Mouse (Mus musculus): ENCODE data around the gene Cacna1f.

The Cacna1f gene

DNA sequence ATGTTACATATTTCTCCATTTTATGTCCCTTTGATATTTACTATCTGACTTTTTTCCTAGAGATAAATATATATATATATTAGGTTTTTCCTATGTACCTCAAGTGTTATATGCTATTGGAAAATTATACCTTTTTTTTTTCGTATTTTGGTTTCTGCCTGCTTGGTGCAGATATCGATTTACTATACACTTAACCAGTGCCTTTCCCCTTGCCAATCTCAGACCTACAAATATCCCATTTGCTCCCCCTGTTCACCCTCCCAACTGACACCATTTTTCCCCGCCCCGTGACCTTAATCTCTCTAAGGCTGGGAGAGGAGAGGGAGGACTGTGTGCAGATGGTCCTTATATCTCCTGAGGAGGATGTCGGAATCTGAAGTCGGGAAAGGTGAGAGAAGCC is at the start of gene Cacna1f:
Gene Cacna1f, plus strand, starts transcription at position 301 of the 400 bp plus-strand sequence.
- DNase-seq (ENCODE audit: extremely low read depth, insufficient read length, low spot score): no peak

DNA sequence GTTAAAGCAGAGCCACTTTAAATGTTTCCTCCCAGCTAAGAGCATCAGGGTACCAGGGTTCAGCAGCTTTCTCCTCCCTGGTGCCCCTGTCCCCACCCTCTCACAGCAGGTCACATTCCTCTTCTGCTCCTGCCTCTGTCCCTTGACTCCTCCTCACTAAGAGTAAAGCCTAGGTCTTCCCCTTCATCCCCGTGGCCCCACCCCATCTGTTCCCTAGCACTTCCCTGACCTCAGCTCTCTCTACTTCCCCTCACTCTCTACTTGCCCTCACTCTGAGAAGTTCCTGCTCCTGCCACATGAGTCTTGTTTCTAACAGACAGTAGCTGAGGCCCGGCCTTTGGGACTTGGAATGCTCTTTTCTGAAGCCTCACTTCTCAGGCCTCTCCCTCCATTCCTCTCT is 43.8 kb upstream of the Cacna1f start:
- no peak for DNase-seq (ENCODE audit: extremely low read depth, insufficient read length, low spot score)

DNA sequence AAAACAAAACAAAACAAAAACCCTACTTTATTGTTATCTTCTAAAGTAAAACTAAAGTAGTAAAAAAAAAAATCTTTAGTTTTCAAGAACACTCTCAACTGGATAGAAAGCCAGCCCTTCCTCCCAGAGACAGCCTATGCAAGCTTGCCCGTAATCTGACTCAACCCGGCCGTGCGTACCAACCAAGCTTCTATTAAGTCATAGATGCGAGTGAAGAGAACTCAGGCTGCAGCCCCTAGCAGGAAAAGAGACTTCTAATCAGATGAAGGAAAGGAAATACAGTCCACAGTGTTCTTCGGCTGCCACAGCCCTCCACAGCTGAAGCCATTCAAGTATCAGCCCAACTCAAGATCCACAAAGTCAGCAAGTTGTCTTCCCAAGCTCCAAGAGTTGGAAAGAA is 40.5 kb upstream of the Cacna1f start:
- no peak for DNase-seq (ENCODE audit: extremely low read depth, insufficient read length, low spot score)

DNA sequence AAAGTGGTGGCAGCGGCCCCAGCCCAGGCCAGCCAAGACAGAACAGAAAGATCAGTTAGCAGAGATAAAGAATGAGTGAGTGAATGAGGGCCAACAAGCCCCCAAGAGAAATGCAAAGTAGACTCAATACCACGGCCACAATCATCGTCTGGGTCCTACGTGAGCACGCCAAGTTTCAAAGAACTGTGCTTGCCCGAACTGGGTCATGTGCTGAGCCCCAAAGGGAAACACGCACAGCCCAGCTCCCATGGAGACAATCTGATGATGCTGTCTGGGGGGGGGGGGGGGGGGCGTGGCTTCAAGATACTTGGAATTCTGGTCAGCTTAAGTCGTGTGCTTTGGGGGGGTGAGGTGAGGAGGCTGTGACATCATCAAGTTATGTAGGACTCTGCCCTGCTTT is 39.4 kb upstream of the Cacna1f start:
- DNase-seq (ENCODE audit: extremely low read depth, insufficient read length, low spot score): no peak

DNA sequence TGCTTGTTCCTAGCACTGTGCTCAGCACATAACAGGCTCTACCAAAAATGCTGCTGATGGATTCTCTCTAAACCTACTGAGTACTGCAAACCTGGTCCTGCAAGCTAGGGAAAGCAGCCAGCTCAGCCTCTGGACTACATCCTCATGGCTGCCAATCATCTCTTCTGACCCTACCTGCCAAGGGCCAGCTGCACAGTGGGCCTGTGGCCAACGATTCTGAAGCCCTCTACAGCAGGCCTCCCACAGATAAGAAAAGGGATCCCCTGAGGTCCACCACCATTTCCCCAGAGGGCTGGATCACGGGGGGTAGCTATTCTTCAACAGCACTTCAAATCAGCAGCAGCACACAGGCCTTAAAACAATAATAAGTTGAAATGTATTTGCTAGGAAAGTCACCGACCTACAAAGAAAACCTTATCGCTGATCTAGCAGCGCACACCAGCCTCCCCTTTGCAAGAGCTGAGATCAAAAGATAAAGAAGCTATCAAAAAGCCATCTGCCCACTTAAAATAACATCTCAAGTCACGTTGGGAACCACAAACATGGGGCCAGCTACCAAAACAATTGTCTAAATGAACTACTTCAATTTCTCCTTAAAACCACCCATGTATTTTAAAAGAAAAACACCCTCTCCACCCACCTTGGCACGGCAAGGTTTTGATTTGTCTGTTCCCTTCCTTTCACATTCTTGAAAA is 36.3 kb upstream of the Cacna1f start:
- no peak for DNase-seq (ENCODE audit: extremely low read depth, insufficient read length, low spot score)

DNA sequence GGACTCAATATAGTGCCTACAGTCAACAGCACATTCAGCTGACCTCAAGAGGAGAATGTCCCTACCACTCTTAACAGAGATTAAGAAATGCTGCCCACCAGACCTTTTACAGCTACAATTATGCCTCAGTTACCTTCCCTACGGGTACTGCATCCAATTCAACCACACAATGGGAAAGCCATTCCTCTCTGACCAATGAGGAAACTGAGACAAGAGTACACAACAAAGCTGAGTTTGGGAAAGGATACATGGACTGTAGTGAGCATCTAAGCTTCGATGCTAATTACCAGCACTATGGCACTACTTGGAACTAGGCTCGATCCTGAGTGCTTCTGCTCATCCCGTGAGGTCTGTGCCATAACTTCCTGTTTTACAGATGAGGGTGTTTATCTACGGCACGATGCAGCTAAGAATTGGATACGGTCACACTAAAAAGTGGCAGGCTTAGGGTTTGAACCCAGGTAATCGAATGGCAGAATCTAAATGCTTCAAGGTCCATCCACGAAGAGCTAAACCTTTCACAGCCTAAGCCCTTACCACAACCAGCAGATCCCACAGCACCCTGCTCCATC is 35.2 kb upstream of the Cacna1f start:
- no peak for DNase-seq (ENCODE audit: extremely low read depth, insufficient read length, low spot score)

DNA sequence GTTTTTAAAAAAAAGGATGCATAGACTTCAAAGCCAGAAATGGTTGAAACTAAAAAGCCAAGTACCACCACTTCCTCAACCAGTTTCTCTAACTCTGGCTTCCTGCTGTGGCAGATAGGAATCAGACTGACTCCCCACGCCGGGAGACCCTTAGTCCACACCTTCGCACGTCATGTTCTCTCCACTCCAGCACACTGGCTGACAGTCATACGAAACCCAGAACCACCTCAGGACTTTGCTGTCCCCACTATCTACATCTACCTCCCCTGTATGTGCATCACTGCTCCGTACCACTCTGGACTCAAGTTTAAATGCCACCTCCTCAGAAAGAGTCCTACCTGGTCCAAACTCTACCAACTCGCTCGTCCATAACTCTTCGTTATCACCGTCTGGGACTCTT is 34.4 kb upstream of the Cacna1f start:
- DNase-seq (ENCODE audit: extremely low read depth, insufficient read length, low spot score): no peak

DNA sequence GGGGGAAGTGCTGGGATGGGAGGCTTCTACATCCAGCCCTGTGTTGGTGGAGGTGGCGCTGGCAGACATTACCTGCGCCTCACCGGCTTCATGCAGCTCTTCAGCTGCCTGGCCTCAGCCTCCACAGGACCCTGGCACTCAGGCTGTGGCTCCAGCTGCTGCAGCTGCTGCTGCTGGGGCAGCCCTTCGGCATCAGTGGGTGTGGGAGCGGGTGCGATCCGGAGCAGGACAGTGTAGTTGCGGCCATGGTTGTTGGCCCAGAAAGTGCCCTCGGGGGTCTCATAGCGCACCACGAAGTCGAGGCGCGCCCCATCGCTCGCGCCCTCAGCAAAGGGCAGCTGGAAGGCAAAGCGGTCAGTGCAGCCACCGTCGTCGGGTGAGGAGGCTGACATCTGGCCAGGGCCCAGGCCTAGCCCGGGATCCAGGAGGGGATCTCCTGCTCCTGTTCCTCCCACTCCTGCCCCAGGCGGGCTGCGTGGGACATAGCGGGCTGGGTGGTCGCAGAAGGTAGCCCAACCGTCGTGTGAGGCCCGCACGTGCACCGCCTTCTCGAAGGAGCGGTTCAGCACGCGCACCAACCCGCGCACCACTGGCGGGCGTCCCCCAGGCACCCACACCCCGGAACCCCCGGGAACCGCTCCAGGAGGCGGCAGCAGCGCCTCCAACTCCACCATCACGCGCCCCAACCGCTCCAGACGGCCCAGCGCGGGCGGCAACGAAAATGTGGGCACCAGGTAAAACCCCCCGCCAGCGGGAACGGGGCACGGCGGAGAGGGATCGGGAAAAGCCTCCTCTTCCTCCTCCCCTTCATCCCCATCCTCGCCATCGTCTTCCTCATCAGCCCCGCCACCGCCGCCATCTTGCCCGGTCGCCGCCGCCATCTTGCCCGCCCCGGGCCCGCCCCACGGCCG is 33.5 kb upstream of the Cacna1f start, which contains the start of gene Foxp3:
Gene Foxp3, plus strand, starts transcription at position 469 of the 911 bp plus-strand sequence.
- DNase-seq (ENCODE audit: extremely low read depth, insufficient read length, low spot score): peak; percentile 39

DNA sequence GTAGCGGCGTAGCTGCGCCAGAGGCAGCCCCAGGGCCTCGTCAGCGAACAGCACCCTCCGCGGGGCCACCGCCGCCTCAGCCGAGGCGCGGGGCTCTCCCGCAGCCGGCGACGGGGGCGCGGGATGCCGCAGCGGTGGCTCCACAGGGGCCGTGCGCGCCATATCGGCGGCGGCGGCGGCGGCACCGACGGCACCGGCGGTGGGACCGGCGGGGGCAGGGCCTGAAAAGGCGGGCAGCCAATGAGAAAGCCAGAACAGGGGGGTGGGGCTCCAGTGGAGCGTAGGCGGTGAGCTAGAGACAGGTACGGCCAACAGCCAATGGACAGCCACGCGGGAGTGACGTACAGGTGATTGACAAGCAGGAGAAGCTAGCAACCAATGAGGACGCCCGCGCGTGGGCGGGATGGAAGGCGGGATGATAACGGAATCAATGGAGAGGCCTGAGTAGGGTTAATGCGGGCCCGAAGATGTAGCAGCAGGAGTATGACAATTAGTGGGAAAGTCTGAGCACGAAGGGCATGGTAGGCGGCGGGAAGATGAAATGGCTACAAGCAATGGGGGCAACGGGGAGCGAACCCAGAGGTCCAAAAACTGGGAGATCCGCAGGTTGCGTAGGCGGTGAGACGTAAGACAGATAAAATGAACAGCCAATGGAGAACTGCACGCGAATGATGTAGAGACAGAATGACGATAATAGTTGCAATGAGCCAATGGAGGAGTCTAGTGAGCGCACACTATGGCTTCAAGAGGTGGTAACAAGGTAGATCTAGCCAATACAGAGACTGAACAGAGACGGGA is 32.6 kb upstream of the Cacna1f start, which contains the start of gene Ppp1r3f:
Gene Ppp1r3f, minus strand, starts transcription at position 197 of the 798 bp plus-strand sequence.
- peak; percentile 86 for DNase-seq (ENCODE audit: extremely low read depth, insufficient read length, low spot score)

DNA sequence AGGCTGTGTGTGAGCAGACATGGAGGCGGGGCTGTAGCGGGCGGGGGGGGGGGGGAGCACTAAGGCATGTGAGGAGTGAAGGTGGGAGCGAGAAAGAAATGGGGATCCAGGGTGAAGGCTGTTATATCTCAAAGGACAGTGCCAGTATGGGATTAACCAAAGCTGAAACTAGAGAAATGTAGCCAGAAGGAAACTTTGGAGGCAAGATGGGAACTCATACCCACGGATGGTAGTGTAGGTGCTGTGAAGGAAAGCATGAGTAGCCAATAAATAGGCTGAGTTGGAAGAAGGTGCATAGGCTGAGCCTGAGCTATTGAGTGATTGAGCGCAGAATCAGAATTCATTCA is 32.0 kb upstream of the Cacna1f start:
- DNase-seq (ENCODE audit: extremely low read depth, insufficient read length, low spot score): no peak

DNA sequence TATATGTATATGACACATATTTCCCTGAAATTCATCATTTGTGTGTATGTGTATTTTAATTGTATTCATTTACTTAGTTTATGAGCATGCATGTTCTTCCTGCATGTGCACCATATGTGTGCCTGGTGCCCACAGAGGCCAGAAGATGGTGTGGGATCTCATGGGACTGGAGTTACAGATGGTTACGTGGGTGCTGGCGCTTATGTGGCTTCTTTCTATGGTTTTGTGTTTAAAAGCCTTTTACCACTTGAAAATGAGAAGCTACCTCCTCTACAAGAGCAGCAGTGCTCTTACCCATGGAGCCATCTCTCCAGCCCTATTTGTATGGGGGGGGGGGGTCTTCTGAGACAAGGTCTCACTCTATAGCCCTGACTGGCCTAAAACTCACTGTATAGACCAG is 25.7 kb upstream of the Cacna1f start:
- DNase-seq (ENCODE audit: extremely low read depth, insufficient read length, low spot score): no peak

DNA sequence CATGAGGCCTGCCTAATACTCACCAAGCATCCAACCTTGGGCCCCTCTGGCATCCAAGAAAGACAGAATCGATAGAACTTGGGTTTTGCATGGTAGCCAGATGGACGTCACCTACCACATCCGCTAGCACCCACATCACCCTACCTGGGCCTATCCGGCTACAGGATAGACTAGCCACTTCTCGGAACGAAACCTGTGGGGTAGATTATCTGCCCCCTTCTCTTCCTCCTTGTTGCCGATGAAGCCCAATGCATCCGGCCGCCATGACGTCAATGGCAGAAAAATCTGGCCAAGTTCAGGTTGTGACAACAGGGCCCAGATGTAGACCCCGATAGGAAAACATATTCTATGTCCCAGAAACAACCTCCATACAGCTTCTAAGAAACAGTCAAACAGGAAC is 23.0 kb upstream of the Cacna1f start:
- no peak for DNase-seq (ENCODE audit: extremely low read depth, insufficient read length, low spot score)

DNA sequence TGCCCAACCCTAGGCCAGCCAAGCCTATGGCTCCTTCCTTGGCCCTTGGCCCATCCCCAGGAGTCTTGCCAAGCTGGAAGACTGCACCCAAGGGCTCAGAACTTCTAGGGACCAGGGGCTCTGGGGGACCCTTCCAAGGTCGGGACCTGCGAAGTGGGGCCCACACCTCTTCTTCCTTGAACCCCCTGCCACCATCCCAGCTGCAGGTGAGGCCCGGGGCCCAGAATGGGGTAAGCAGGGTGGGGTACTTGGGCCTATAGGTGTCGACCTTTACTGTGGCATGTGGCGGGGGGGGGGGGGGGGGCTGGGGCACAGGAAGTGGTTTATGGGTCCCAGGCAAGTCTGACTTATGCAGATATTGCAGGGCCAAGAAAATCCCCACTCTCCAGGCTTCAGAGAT is 20.5 kb upstream of the Cacna1f start:
- DNase-seq (ENCODE audit: extremely low read depth, insufficient read length, low spot score): no peak

DNA sequence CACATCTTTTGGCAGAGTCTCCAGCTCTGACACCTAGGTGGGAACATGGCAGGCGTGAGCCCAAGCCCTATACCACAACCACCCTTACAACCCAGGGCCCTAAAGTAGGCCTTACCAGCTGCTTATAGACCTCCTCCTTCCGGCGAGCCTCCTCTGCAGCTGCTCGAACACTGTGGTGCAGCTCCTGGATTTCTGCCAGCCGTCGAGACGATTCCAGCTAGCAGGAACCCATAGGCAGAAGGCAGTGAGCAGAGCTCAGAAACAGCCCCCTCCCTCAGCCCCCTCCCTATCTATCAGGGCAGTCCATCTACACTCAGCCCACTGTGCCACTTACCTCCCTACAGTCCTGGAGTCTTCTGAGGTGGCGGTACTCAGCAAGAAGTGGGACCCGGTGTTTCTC is 11.5 kb upstream of the Cacna1f start:
- DNase-seq (ENCODE audit: extremely low read depth, insufficient read length, low spot score): no peak

DNA sequence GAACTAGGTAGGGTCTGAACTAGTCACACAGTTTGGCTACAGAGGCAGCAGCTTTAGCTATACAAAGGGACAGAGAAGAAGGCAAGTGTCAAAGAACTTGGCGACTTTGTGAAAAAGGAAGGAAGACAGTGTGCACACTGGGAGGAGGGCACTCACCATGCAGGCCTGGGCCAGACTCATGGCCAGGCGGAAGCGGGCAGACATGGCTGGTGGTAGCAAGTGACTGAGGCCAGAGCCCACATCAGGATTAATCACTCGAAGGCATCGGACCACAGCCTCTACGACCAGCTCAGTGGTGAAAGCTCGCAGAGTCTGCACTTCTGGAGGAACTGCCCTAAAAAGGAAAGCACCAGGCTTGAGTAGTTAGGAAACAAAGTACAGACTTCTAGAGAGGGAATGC is 2.9 kb upstream of the Cacna1f start:
- DNase-seq (ENCODE audit: extremely low read depth, insufficient read length, low spot score): no peak

DNA sequence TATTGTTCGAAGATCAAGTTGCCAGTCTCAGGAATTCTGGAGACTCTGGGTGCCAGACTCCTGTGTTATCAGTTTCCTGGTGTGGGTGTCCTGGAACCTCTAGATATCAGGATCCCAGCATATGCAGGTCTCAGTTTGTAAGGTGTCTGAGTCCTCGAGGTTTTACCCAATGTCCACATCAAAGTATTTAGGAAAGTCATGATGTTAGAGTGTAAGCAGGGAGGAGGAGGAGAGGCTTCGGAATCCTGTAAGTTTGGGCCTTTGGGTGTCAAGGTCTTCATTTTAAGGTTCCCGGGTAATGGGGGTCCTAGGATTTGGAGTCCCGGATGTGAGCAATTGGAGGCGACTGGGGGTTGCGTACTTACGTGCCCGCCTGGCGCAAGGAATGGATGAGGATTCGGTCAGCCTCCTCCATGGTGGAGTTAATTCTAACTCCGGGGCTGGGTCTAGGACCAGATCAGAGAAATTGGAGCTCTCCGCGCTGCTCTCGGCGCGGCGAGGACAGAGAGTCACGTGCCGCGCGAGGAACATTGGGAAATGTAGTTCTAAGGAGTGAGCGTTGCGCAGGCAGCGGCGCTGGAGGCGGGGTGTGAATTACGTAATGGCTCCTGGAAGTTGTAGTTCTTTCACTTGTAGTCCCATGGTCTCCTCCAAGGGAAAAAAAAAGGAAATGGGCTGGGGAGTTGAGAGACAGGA is 1.9 kb upstream of the Cacna1f start, which contains the start of gene Ccdc22:
Gene Ccdc22, minus strand, starts transcription at position 639 of the 696 bp plus-strand sequence.
- DNase-seq (ENCODE audit: extremely low read depth, insufficient read length, low spot score): peak; percentile 86

DNA sequence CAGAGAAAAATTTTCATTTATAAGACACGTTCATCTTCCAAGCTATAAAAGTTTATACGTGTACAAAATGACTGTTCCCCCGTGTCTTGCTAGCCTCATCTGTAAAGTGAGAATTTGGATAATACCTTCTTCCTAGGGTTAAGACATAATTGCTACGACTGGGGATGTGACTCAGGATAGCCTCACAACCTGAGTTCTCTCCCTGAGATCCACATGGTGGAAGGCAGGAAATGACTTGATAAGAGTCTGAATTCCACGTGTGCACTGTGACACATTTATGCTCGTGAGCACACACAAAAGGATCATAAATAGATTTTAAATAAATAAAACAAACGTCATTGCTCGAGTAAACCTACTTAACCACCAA is 1.3 kb upstream of the Cacna1f start:
- no peak for DNase-seq (ENCODE audit: extremely low read depth, insufficient read length, low spot score)

DNA sequence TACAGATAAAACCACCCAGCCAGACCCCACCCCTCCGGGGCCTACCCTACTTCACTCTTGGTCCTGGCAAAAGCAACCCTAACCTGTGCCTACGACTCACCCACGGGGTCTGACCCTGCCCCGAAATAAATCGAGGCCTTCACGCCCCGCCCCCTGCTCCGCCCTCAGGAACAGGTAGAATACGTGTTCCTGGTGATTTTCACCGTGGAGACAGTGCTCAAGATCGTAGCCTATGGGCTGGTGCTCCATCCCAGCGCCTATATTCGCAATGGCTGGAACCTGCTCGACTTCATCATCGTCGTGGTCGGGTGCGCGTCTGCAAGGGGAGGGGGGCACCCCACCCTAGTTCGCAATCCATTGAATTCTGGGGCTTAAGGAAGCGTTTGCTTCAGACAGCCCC is 3.2 kb downstream of the Cacna1f start:
- no peak for DNase-seq (ENCODE audit: extremely low read depth, insufficient read length, low spot score)

DNA sequence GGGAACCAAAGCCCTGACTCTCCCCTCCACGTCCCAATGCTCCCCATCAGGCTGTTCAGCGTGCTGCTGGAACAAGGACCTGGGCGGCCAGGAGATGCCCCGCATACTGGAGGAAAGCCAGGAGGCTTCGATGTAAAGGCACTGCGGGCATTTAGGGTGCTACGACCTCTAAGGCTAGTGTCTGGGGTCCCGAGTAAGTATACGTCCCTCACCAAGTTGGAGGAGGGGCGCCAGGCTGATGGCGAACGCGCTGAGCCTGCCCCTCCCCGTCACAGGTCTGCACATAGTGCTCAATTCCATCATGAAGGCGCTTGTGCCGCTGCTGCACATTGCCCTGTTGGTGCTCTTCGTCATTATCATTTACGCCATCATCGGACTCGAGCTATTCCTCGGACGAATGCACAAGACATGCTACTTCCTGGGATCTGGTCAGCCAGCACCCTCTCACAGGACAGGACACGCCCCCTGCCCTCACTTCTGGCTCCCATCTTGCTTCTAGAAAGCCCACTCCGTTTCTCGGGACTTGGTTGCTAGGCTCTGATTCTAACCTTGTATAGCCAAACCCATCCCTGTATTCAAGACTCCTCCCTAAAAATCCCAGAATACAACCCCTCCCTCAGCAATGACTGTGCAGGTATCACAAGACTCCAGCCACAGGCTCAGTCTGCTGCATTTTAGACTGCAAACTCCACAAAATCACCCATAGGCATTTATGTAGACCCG is 3.8 kb downstream of the Cacna1f start:
- no peak for DNase-seq (ENCODE audit: extremely low read depth, insufficient read length, low spot score)

Data from 3134 (cell line).